Mouse (Mus musculus) kidney, postnatal 0 days (tissue): ENCODE data around the gene Xylt1. TPM values are rescaled to one million over a fixed set of nuclear protein-coding genes. Genes with fewer than 3 reads are reported as not detected.

ENCODE experiments used
- ATAC-seq: fragments of 200-750 bp; cut with Nextera tagmentation; replicated peaks from 2 replicates; pipeline ENCODE4 v1.8.0; 2017; ENCODE audit warnings: low read depth, moderate number of reproducible peaks, moderate TSS enrichment, moderate library complexity; ENCODE audit not compliant: low FRiP score
- DNase-seq: peaks from one replicate; pipeline ENCODE4 v3.0.0-alpha.2; 2016; ENCODE audit warnings: low spot score
- H3K27ac ChIP-seq: fragments of 300-500 bp; sonication (generic); 2 replicates; pipeline ENCODE4 v1.5.1; 2014; ENCODE audit warnings: mild to moderate bottlenecking
- H3K27me3 ChIP-seq: fragments of 300-500 bp; sonication (generic); 2 replicates; pipeline ENCODE4 v1.6.1; 2014; ENCODE audit warnings: low read length, mixed read lengths; ENCODE audit not compliant: insufficient read depth
- H3K36me3 ChIP-seq: fragments of 300-500 bp; sonication (generic); 2 replicates; pipeline ENCODE4 v1.6.1; 2014; ENCODE audit warnings: low read length, mixed read lengths; ENCODE audit not compliant: insufficient read depth
- H3K4me1 ChIP-seq: fragments of 300-500 bp; sonication (generic); replicated peaks from 2 replicates; pipeline ENCODE4 v1.6.1; 2014; ENCODE audit warnings: antibody characterized with exemption, low read length, mixed read lengths; ENCODE audit not compliant: insufficient read depth
- H3K4me2 ChIP-seq: fragments of 300-500 bp; sonication (generic); 2 replicates; pipeline ENCODE4 v1.6.1; 2014; ENCODE audit warnings: mild to moderate bottlenecking, low read length, moderate library complexity, mixed read lengths
- H3K4me3 ChIP-seq: fragments of 300-500 bp; sonication (generic); replicated peaks from 2 replicates; pipeline ENCODE4 v1.5.1; 2014; ENCODE audit warnings: low read depth, low read length
- H3K9ac ChIP-seq: fragments of 300-500 bp; sonication (generic); 2 replicates; pipeline ENCODE4 v1.6.1; 2014; ENCODE audit warnings: low read depth, low read length
- H3K9me3 ChIP-seq: fragments of 300-500 bp; sonication (generic); replicated peaks from 2 replicates; pipeline ENCODE4 v1.6.1; 2016; ENCODE audit warnings: low read length, inconsistent platforms, mixed read lengths
- CTCF ChIP-seq: IDR thresholded peaks from 2 replicates; pipeline ENCODE4 v1.5.1; 2016; ENCODE audit warnings: antibody characterized with exemption, low read depth, mild to moderate bottlenecking, moderate library complexity
- WGBS: fragments of 180-500 bp; shearing (Covaris S2); extraction: QIAGEN DNeasy Blood & Tissue Kit; methylation state at CpG from one replicate; pipeline ENCODE4 v1.1.7; 2014; 5-methylcytosine and 5-hydroxymethylcytosine counted together
- polyA plus RNA-seq: library from polyadenylated mRNA; unstranded; fragments of >200 nt; fragmentation: Nextera tagmentation; extraction: Ambion mirVana; gene quantifications from 2 replicates; pipeline ENCODE4 v1.2.1, GENCODE M21; 2015

Gene Xylt1
- polyA plus RNA-seq, 1 experiment from 2014 or later: 1.7 TPM

GRCm38 (mm10) chr7:117382006-117382405, 1.2 kb downstream of the Xylt1 start:
- Histone ChIP-seq H3K9me3 (no peaks in the 10 kb centered on the region), H3K4me2 (peak overlapping the region; percentile 91), H3K4me3 (peak overlapping the region; percentile 87), H3K36me3 (0 out of 2 replicates have a peak, but pooled peaks cover 4% of the 10 kb centered on the region), H3K27ac (no peak overlapping the region), H3K4me1 (peaks cover 12% of the 10 kb centered on the region), H3K9ac (peak overlapping the region; percentile 75), H3K27me3 (no peaks in the 10 kb centered on the region)
- WGBS: 23% methylated on average over 2 of the region's 2 CpGs
- no peak for ATAC-seq
- no peak for TF ChIP-seq CTCF
- DNase-seq: no peak

GRCm38 (mm10) chr7:117383147-117383940, 2.6 kb downstream of the Xylt1 start:
- WGBS: 61% methylated on average over 7 of the region's 7 CpGs
- H3K4me3 ChIP-seq: peak overlapping the region; percentile 87; the same call in 1 of the 2 replicates

DNA sequence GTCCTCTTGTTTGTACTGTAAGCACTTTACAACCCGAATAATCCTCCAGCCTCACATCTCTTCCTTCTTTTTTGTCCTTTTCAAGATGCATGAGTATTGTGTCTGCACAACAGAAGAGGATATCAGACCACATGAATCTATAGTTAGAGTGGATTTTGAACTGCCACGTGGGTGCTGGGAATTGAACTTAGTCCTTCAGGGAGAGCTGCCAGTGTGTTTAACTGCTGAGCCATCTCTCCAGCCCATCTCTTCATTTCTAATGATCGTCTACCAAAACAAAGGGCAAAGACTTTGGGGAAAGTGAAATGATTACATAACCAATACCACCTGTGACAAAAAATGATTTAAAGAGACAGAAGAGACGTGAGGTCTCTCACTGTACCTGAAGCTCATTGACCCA, 5.6 kb downstream of the Xylt1 start:
- H3K27ac ChIP-seq: no peak overlapping the region
- H3K4me3 ChIP-seq: no peak overlapping the region
- 0 out of 2 replicates have a peak, but pooled peaks cover 4% of the 10 kb centered on the region for H3K36me3 ChIP-seq
- no peak for ATAC-seq
- no peak overlapping the region for H3K4me2 ChIP-seq
- DNase-seq: no peak
- H3K27me3 ChIP-seq: no peaks in the 10 kb centered on the region
- no peak overlapping the region for H3K9ac ChIP-seq
- H3K4me1 ChIP-seq: peaks cover 6% of the 10 kb centered on the region
- H3K9me3 ChIP-seq: no peaks in the 10 kb centered on the region
- no peak for TF ChIP-seq CTCF
- WGBS: 79% methylated on average over 4 of the region's 4 CpGs

More at GRCm38 (mm10) chr7:117383147-117383940, 2.6 kb downstream of the Xylt1 start:
- Histone ChIP-seq H3K27ac (no peak overlapping the region), H3K36me3 (0 out of 2 replicates have a peak, but pooled peaks cover 4% of the 10 kb centered on the region), H3K4me1 (peaks cover 12% of the 10 kb centered on the region), H3K9ac (no peak overlapping the region), H3K4me2 (peak overlapping the region; percentile 91; the same call in 1 of the 2 replicates), H3K9me3 (no peaks in the 10 kb centered on the region), H3K27me3 (no peaks in the 10 kb centered on the region)
- TF ChIP-seq CTCF: peak; percentile 75
- peak; percentile 62 for DNase-seq
- no peak for ATAC-seq

GRCm38 (mm10) chr7:117388284-117388988, 7.7 kb downstream of the Xylt1 start:
- Histone ChIP-seq H3K27ac (no peak overlapping the region), H3K9ac (no peak overlapping the region), H3K27me3 (no peaks in the 10 kb centered on the region), H3K4me1 (no peaks in the 10 kb centered on the region), H3K9me3 (no peaks in the 10 kb centered on the region), H3K36me3 (0 out of 2 replicates have a peak, but pooled peaks cover 4% of the 10 kb centered on the region), H3K4me3 (no peak overlapping the region), H3K4me2 (no peak overlapping the region)
- WGBS: 71% methylated on average over 9 of the region's 9 CpGs
- no peak for TF ChIP-seq CTCF
- DNase-seq: no peak
- no peak for ATAC-seq

DNA sequence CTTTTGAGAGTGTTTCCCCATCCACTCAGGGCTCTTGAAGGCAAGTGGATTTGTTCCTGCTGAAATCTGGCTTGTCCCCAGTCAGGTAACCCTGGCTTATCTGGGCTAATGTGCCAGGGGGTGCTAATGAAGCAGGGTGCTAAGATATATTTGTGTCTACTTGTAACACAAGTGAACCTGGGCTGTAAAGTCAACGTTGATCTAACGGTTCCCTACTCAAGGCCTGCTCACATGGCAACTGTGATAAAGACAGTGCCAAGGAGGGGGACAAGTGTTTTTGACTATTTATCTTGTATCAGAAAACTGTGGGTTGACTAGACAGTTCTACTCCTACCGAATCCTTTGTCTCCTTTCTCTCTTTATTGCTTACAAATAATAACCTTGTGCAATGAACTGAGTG, 8.3 kb downstream of the Xylt1 start:
- 83% methylated on average over 3 of the region's 3 CpGs for WGBS
- H3K9ac ChIP-seq: no peak overlapping the region
- H3K27ac ChIP-seq: no peak overlapping the region
- H3K4me1 ChIP-seq: no peaks in the 10 kb centered on the region
- no peak overlapping the region for H3K4me3 ChIP-seq
- no peaks in the 10 kb centered on the region for H3K9me3 ChIP-seq
- ATAC-seq (no peak), DNase-seq (no peak)
- no peaks in the 10 kb centered on the region for H3K27me3 ChIP-seq
- H3K4me2 ChIP-seq: no peak overlapping the region
- H3K36me3 ChIP-seq: 0 out of 2 replicates have a peak, but pooled peaks cover 4% of the 10 kb centered on the region
- no peak for TF ChIP-seq CTCF

DNA sequence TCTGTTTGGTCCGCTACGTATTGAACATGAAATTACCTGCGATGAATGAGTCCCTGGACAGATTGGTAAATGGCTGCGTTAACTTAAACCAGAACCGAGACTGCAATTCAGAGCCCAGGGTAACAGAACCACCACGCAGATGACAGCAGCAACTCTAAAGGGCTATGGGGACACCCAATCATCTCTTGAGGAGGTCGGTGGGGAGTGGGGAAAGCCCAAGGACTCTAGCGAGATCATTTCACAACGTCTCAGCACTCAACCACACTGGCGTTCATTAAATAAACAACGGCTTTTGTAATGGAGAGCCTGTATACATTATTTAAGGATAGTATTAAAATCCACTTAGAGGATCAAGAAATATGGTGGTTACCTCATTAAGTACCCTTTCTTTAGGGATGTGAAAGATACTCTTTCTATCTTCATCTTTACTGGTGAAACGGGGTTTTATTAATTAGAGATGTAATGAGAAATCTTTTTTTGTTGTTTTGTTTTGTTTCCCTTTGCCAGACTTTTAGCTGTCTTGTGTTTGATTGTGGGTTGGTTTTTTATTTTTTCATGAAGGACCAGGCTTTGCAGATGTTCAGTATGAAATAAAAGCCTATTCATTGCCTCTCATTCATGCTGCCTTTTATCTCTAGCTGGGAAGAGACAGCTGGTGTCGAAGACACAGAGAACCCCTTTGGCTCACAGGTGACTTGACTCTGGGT, 12.2 kb downstream of the Xylt1 start:
- H3K4me1 ChIP-seq: no peaks in the 10 kb centered on the region
- TF ChIP-seq CTCF: no peak
- H3K9ac ChIP-seq: no peak overlapping the region
- no peaks in the 10 kb centered on the region for H3K9me3 ChIP-seq
- no peak overlapping the region for H3K27ac ChIP-seq
- ATAC-seq (no peak), DNase-seq (no peak)
- H3K4me3 ChIP-seq: no peak overlapping the region
- H3K36me3 ChIP-seq: no peaks in the 10 kb centered on the region
- 82% methylated on average over 13 of the region's 13 CpGs for WGBS
- H3K4me2 ChIP-seq: no peak overlapping the region
- H3K27me3 ChIP-seq: no peaks in the 10 kb centered on the region
